Mouse (Mus musculus): ENCODE measurements at regions not wholly inside any gene's neighbourhood (a gene's known extent, or its start where the extent isn't known, plus 50 kb on each side); places are given as distances from the start of the nearest gene placed in this dataset.

- no peak for TF ChIP-seq CTCF (IDR thresholded peaks at IDR 0.05; ENCODE audit: low read depth)
- ATAC-seq (replicated peaks; ENCODE audit: low FRiP score, low read depth) = no peak
- H3K9me3 ChIP-seq (replicated peaks; ENCODE audit: low read length) = no peaks in the 10 kb centered on the region
- no peak overlapping the region for H3K4me2 ChIP-seq (ENCODE audit: low read length)
- H3K27me3 ChIP-seq (ENCODE audit: insufficient read depth, low read length) = no peaks in the 10 kb centered on the region
- 86% methylated on average over 4 of the region's 4 CpGs for WGBS
- no peaks in the 10 kb centered on the region for H3K36me3 ChIP-seq (ENCODE audit: insufficient read depth, low read length)
- H3K9ac ChIP-seq (ENCODE audit: low read depth, low read length) = no peak overlapping the region
- no peaks in the 10 kb centered on the region for H3K4me1 ChIP-seq (replicated peaks; ENCODE audit: insufficient read depth, low read length)
- DNase-seq (ENCODE audit: low spot score) = no peak
- no peak overlapping the region for H3K27ac ChIP-seq
- no peak overlapping the region for H3K4me3 ChIP-seq (replicated peaks; ENCODE audit: low read depth, low read length)
Measured at GRCm38 (mm10) chr3:149488147-149488546, 497.8 kb upstream of the Adgrl2 start.

DNA sequence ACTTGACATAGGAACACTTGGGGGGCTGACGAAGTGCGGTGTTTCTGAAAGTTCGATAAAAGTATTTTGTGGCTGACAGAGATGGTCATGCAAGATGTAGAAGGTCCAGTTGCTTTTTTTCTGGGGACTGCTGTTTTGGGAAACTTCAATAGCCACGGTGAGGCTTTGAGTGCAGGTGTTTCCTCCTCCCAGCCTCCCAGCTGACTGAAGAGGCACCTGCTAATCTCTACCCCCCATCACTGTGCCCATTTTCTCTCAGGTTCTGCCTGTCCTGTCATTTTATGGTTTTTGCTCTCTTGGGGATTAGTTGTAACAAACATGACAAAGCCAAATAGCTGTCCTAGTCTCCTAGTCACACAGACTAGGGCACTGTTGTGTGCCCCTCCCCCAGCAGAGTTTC lies 495.1 kb upstream of the Adgrl2 start:
- Histone ChIP-seq H3K9ac (ENCODE audit: low read depth, low read length) (no peak overlapping the region), H3K4me1 (replicated peaks; ENCODE audit: insufficient read depth, low read length) (no peaks in the 10 kb centered on the region), H3K27ac (no peak overlapping the region), H3K4me3 (replicated peaks; ENCODE audit: low read depth, low read length) (no peak overlapping the region), H3K9me3 (replicated peaks; ENCODE audit: low read length) (no peaks in the 10 kb centered on the region), H3K27me3 (ENCODE audit: insufficient read depth, low read length) (no peaks in the 10 kb centered on the region), H3K36me3 (ENCODE audit: insufficient read depth, low read length) (no peaks in the 10 kb centered on the region), H3K4me2 (ENCODE audit: low read length) (no peak overlapping the region)
- ATAC-seq (replicated peaks; ENCODE audit: low FRiP score, low read depth) = no peak
- TF ChIP-seq CTCF (IDR thresholded peaks at IDR 0.05; ENCODE audit: low read depth) = no peak
- 66% methylated on average over 4 of the region's 4 CpGs for WGBS
- no peak for DNase-seq (ENCODE audit: low spot score)

DNA sequence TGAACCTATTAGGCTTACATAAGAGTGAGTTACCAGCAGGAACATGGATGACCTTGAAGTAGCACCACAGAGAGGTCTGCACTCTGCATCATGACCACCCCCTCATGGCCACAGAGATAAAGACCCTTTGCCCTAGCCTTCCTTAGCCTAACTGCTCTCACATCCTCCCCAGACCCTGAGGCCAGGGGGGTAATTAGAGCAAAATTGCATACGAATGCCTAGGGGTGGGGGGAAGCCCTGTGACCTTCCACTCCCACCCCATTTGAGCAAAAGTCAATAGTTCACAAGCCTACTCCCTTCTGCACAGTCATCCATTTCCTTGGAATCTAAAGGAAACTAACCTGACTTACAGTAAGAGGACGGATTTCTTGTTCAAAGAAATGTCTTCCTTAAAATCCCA lies 494.0 kb upstream of the Adgrl2 start:
- H3K4me3 ChIP-seq (replicated peaks; ENCODE audit: low read depth, low read length) = no peak overlapping the region
- whole genome bisulfite sequencing = 61% methylated on average over 2 of the region's 2 CpGs
- H3K36me3 ChIP-seq (ENCODE audit: insufficient read depth, low read length) = no peaks in the 10 kb centered on the region
- no peaks in the 10 kb centered on the region for H3K9me3 ChIP-seq (replicated peaks; ENCODE audit: low read length)
- TF ChIP-seq CTCF (IDR thresholded peaks at IDR 0.05; ENCODE audit: low read depth) = no peak
- no peak for DNase-seq (ENCODE audit: low spot score)
- no peak for ATAC-seq (replicated peaks; ENCODE audit: low FRiP score, low read depth)
- H3K4me1 ChIP-seq (replicated peaks; ENCODE audit: insufficient read depth, low read length) = no peaks in the 10 kb centered on the region
- H3K9ac ChIP-seq (ENCODE audit: low read depth, low read length) = no peak overlapping the region
- no peak overlapping the region for H3K27ac ChIP-seq
- no peak overlapping the region for H3K4me2 ChIP-seq (ENCODE audit: low read length)
- H3K27me3 ChIP-seq (ENCODE audit: insufficient read depth, low read length) = no peaks in the 10 kb centered on the region

DNA sequence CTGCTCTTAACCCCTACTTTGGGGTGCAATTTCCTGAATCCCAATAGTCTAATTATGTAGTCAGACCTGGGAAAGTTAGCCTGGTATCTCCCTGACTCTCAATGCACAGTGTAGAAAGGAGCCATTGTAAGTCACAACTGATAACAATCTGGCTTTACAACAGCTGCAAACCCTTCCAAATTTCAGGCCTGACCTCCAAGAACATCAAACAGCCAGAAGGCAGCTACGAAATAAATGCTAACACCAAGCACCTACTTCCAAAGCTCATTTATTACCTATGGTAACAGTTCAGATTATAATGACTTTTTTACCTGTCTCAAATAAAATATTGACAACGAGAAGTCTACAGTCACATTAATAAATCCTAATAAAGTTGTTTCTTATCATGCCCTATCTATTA lies 485.8 kb upstream of the Adgrl2 start:
- Histone ChIP-seq H3K36me3 (ENCODE audit: insufficient read depth, low read length) (no peaks in the 10 kb centered on the region), H3K9me3 (replicated peaks; ENCODE audit: low read length) (no peaks in the 10 kb centered on the region), H3K4me1 (replicated peaks; ENCODE audit: insufficient read depth, low read length) (no peaks in the 10 kb centered on the region), H3K27ac (no peak overlapping the region), H3K27me3 (ENCODE audit: insufficient read depth, low read length) (no peaks in the 10 kb centered on the region), H3K4me2 (ENCODE audit: low read length) (no peak overlapping the region), H3K9ac (ENCODE audit: low read depth, low read length) (no peak overlapping the region), H3K4me3 (replicated peaks; ENCODE audit: low read depth, low read length) (no peak overlapping the region)
- TF ChIP-seq CTCF (IDR thresholded peaks at IDR 0.05; ENCODE audit: low read depth) = no peak
- no peak for DNase-seq (ENCODE audit: low spot score)
- no peak for ATAC-seq (replicated peaks; ENCODE audit: low FRiP score, low read depth)
- 50% methylated on average over 2 of the region's 2 CpGs for WGBS

GRCm38 (mm10) chr3:149466973-149467372 lies 476.6 kb upstream of the Adgrl2 start:
- DNase-seq (ENCODE audit: low spot score) (no peak), ATAC-seq (replicated peaks; ENCODE audit: low FRiP score, low read depth) (no peak)
- Histone ChIP-seq H3K27ac (no peak overlapping the region), H3K4me2 (ENCODE audit: low read length) (no peak overlapping the region), H3K9ac (ENCODE audit: low read depth, low read length) (no peak overlapping the region), H3K27me3 (ENCODE audit: insufficient read depth, low read length) (no peaks in the 10 kb centered on the region), H3K36me3 (ENCODE audit: insufficient read depth, low read length) (no peaks in the 10 kb centered on the region), H3K4me1 (replicated peaks; ENCODE audit: insufficient read depth, low read length) (no peaks in the 10 kb centered on the region), H3K9me3 (replicated peaks; ENCODE audit: low read length) (no peaks in the 10 kb centered on the region), H3K4me3 (replicated peaks; ENCODE audit: low read depth, low read length) (no peak overlapping the region)
- 96% methylated on average over 5 of the region's 5 CpGs for WGBS
- no peak for TF ChIP-seq CTCF (IDR thresholded peaks at IDR 0.05; ENCODE audit: low read depth)

DNA sequence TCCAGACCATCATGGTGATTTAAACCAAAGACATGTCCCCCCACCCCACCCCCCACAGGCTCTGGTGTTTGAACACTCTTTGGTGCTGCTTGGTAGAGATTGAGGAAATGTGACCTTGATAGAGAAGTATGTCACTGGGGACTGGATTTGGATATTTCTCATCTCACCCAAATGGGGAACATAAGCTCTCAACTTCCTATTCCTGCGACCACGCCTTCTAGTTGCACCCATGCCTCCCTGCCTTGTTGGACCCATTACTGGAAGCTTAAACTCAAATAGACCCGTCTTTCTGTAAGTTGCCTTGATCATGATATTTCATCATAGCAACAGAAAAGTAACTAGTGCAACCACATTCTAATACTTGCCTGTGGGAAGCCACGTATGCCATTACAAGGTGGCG lies 474.2 kb upstream of the Adgrl2 start:
- Histone ChIP-seq H3K9me3 (replicated peaks; ENCODE audit: low read length) (no peaks in the 10 kb centered on the region), H3K4me1 (replicated peaks; ENCODE audit: insufficient read depth, low read length) (no peaks in the 10 kb centered on the region), H3K4me3 (replicated peaks; ENCODE audit: low read depth, low read length) (no peak overlapping the region), H3K4me2 (ENCODE audit: low read length) (no peak overlapping the region), H3K27ac (no peak overlapping the region), H3K9ac (ENCODE audit: low read depth, low read length) (no peak overlapping the region), H3K36me3 (ENCODE audit: insufficient read depth, low read length) (no peaks in the 10 kb centered on the region), H3K27me3 (ENCODE audit: insufficient read depth, low read length) (no peaks in the 10 kb centered on the region)
- ATAC-seq (replicated peaks; ENCODE audit: low FRiP score, low read depth) (no peak), DNase-seq (ENCODE audit: low spot score) (no peak)
- 97% methylated on average over 5 of the region's 5 CpGs for WGBS
- no peak for TF ChIP-seq CTCF (IDR thresholded peaks at IDR 0.05; ENCODE audit: low read depth)

- Histone ChIP-seq H3K36me3 (ENCODE audit: insufficient read depth, low read length) (no peaks in the 10 kb centered on the region), H3K4me2 (ENCODE audit: low read length) (no peak overlapping the region), H3K4me3 (replicated peaks; ENCODE audit: low read depth, low read length) (no peak overlapping the region), H3K27ac (no peak overlapping the region), H3K27me3 (ENCODE audit: insufficient read depth, low read length) (no peaks in the 10 kb centered on the region), H3K9me3 (replicated peaks; ENCODE audit: low read length) (no peaks in the 10 kb centered on the region), H3K4me1 (replicated peaks; ENCODE audit: insufficient read depth, low read length) (no peaks in the 10 kb centered on the region), H3K9ac (ENCODE audit: low read depth, low read length) (no peak overlapping the region)
- WGBS = 29% methylated on average over 2 of the region's 2 CpGs
- TF ChIP-seq CTCF (IDR thresholded peaks at IDR 0.05; ENCODE audit: low read depth) = no peak
- DNase-seq (ENCODE audit: low spot score) = no peak
- ATAC-seq (replicated peaks; ENCODE audit: low FRiP score, low read depth) = no peak
Measured at GRCm38 (mm10) chr3:149462121-149462541, 471.8 kb upstream of the Adgrl2 start.

Data from kidney, postnatal 0 days (tissue).